Mouse (Mus musculus): ENCODE results near the gene Dnah14.

Gene Dnah14

DNA sequence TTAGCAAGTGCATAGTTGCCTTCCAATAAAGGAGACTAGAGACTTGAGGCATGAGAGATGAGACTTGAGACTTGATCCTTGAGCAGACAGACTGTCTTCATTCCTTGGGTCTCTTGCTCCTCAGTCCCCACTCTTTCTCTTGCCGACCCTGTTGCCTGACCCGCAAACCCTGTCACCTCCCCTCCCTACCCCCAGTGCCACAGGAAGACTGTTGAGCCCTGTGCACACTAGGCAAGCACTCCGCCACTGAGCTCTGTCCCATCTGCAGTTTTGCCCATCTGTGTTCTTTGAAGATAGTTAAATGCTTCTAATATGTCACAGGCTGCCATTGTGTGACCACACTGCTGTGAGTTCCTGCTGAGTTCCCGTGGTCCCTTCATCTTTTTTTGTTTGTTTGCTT lies 23.0 kb downstream of the Dnah14 start:
- DNase-seq (ENCODE audit: low spot score in 2 of 2) = no peak

DNA sequence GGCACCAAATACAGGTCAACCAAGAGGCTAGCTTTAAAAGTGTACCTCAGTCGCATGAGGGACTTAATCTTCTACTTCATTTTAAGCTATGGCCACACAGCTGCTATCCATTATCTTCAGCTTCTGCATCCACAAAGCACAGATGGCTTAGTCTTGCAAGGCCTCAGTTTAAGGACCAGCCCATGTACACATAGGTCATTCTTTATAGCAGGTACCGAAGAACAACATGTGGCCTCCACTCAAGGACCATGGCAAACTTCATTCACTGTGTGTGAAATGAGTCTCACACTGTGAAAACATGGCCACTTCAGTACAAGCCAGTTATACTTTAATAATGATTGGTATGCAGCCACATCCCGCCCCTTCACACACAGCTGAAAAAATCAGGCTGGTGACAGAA lies 34.8 kb downstream of the Dnah14 start:
- DNase-seq (ENCODE audit: low spot score in 2 of 2) = no peak

DNA sequence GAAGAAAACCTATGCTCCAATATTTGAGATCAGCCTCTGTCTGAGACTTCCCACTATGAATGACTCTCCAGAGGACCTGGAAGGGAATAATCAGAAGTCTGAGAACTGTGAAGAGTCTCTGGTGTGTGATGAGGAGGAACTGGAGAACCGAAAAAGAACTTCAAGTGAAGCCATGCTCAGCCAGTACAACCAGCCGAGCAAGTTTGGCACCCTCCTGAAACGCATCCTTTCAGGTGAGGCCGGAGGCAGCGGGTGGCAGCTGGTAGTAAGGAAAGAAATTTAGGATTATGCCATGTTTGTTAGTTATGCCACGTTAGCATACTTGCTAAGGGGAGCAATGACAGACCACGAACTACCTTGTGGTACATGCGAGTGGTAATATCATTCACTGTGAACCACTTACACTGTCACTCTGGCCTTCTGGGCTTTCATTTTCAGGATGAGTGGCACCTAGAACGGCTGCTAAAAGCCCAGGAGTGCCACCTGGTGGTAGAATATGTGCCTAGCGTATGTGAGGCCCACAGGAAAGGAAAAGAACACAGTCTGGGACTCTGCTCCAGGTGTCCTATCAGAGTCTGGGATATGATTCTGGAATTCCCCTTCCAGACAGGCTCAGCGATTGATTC lies 39.6 kb downstream of the Dnah14 start:
- DNase-seq (ENCODE audit: low spot score in 2 of 2) = peak; percentile 84

DNA sequence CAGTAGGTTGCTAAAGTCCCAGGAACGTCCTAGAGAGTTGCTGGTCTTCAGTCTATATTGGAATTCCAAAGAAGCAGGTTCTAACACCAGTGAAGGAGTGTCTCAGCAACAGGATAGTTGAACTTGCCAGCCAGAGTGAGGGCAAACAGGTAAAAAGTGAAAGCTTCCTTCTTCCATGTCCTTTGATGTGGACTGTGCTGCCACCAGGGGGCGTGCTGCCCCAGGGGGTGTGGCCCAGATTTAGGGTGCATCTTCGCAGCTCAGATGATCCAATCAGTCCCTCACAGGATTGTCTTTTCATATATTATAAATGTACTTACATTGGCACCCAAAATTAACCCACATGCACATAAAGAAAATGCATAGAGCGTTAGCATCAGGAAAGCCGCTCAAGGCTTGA lies 41.0 kb downstream of the Dnah14 start:
- no peak for DNase-seq (ENCODE audit: low spot score in 2 of 2)

DNA sequence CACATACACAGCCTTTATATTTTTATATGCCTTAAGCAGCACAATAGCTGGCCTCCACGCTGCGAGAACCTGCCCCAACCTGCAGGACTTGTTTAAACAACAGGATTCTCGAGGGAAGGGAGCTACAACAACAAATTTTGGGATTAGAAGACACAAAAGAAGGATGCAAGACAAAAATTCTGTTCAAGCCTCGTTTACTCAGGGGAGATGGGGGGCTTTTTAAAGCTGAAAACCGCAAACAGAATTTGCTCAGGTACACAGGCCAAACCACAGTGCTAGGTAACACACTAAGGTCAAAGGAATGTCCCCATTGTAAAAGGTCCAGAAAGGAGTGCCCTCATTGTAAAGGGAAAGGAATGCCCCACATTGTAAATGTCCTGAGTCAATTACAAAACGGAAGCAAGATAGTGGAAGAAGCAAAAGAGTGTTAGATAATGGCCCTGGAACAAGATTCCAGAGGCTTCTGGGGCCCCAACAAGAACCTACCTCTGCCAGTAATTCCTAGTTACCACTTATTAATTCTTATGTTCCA lies 46.9 kb downstream of the Dnah14 start:
- DNase-seq (ENCODE audit: low spot score in 2 of 2) = no peak

DNA sequence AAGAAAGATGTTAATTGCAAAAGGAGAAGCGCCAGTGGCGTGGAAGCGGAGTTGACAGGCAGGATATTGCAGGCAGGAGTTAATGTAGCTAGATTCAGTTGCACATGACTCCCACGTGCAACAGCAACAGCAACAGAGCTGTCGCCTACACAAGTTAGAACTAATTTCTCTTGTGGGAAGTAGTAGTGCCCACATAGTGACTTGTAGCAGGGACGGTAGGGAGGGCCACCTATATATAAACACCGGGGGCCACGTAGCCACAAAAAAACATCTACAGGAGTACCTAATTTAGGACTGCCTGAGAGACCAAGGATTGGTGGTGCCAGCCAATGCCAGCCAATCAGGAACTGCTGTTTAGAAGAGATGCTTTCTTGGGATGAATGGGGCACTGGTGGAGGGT lies 48.5 kb downstream of the Dnah14 start:
- peak; percentile 50 to 53 for DNase-seq (ENCODE audit: low spot score in 2 of 2)

DNA sequence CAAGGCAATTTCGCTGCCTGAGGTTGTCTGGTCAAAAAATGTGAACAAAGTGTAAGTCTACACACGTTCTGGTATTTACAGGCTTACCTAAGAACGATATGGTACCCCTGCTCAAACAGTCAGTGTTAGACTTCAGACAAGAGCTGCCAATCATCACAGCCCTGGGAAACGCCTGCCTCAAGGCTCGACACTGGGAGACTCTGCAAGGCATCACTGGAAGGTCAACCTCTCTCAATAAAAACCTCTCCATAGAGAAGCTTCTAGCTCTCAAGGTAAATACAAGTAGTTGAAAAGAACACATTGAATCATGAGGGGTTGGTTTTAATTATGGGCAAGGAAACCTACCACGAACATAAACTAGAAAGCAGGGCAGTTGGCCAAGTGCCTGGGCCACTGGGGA lies 51.9 kb downstream of the Dnah14 start:
- DNase-seq (ENCODE audit: low spot score in 2 of 2) = no peak

DNA sequence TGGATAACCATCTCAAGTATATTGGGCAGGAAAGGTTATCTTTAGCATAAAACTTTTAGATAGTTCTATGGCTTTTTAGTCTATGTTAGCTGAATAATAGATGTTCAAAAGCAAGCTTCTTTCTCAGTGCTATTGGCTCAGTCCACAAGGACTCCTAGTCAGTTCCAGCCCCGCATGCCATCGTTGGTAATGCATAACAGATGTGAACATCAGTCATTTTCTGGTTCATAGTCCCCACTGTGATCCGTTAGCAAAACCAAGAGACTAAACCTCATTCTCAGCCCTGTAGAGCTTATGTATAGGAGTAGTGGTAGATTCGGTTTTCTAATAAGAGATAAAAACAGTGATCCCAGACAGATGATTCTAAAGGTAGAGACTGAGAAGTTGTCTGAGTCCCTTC lies 55.0 kb downstream of the Dnah14 start:
- DNase-seq (ENCODE audit: low spot score in 2 of 2) = no peak

DNA sequence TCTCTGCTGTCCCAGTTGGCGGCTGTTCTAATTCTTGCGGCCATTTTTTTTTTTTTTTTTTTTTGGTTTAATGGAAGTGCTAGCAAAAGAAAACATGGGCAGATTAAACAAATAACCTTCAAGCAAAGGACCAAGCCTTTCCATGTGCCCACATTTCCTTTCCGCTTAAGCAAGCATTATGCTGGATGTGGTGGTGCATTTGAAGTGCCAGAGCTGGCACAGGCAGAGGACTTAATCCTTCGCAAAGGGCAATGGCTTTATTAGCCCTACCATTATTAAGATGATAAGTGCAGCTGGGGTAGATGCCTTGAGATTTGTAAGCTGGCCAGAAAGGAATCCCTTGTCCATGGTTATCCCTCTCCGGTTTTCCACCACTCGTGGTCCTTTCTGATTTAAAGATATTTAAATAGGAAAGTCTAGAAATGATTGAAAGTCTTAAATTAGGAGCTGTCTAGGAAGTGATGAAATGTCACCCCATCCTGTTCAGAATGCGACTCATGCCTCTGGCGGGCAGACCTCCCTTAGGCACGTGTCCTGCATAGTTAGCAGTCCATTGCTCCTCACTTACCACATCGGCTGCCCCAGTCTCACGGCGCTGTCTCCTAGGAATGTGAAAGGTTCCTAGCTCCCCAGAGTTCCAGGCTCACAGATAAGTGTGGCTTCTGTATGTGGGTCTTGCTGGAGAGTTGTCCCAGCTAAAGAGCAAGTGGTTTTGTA lies 61.8 kb downstream of the Dnah14 start:
- DNase-seq (ENCODE audit: low spot score in 2 of 2) = no peak

DNA sequence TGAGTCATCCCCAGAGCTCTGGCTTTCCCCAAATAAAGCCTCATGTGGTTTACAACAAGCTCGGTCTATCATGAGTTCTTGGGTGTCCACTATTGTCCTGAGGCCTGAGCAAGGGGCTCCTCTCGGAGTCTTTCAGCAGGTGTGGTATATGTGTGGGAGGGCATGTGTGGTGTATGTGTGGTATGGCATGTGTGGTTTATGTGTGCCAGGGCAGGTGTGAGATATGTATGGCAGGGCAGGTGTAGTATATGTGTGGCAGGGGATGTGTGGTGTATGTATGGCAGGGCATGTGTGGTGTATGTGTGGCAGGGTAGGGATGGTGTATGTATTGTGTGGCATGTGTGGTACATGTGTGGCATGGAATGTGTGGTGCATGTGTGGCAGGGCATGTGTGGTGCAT lies 64.0 kb downstream of the Dnah14 start:
- no peak for DNase-seq (ENCODE audit: low spot score in 2 of 2)

DNA sequence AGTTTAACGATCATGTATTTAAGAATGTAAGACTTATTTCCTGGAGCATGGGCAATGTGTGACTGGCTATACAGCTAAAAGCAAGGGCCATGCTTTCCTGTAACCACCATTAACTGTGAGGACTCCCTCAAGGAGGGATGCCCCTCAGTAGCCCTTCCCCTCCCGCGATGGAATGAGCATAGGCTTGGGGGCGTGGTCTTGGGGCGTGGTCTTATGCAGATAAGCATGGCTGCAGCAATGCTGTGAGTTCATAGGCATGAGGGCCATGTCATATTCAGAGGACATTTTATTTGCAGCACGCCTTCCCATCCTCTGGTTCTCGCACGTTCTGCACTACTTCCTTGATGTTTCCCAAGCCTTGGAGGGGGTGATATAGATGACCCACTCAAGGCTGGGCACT lies 71.1 kb downstream of the Dnah14 start:
- DNase-seq (ENCODE audit: low spot score in 2 of 2) = no peak

DNA sequence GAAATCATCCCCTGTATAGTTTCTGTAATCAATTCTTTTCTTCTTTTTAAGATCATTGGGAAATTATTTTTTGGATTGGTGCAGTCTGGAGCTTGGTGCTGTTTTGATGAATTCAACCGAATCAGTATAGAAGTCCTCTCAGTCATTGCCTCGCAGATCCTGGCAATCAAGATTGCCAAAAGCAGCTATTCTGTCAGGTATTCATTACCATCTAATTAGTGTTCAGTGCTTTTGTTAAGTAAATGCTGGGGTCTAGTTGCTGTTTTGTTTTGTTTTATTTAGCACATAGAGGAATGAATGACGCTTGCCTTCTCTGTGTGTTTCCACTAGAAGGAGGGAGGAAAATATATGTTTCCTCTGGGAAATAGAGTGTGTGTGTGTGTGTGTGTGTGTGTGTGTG lies 77.1 kb downstream of the Dnah14 start:
- DNase-seq (ENCODE audit: low spot score in 2 of 2) = no peak

DNA sequence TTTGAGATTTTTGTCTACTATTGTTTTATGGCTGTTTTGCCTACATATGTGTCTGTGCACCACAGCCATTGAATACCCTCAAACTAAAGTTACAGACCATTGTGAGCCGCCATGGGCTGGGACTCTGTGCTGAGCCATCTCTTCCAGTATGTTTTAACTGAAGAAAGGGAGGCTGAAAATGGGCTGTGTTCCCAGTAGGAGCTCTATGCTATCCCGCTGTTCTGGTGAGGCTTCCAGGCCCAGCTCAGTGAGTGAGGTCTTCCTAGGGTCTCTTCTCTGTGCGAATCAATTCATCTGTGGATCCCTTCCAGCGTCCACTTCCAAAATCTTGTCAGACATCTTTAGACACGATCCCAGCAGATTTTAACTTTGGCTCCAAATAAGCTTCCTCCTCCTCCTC lies 80.1 kb downstream of the Dnah14 start:
- no peak for DNase-seq (ENCODE audit: low spot score in 2 of 2)

DNA sequence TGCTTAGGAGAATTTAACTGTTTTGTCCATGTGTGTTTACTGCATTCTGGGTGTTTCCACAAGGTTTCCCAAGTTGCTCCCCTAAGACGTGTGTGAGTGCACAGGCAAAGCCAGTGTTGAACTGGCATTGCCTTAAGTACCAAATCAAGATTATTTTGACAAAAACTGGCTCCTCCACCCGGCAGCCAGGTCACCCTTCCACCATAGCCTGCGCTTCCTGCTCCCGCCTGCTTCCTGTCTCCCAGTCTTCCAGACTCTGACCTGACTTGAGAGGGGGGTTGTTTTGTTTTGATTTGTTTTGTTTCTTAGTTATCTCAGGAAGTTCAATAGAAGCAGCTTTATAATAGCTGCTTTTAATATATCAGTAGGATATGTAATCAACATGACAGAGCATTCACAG lies 90.4 kb downstream of the Dnah14 start:
- DNase-seq (ENCODE audit: low spot score in 2 of 2) = no peak

DNA sequence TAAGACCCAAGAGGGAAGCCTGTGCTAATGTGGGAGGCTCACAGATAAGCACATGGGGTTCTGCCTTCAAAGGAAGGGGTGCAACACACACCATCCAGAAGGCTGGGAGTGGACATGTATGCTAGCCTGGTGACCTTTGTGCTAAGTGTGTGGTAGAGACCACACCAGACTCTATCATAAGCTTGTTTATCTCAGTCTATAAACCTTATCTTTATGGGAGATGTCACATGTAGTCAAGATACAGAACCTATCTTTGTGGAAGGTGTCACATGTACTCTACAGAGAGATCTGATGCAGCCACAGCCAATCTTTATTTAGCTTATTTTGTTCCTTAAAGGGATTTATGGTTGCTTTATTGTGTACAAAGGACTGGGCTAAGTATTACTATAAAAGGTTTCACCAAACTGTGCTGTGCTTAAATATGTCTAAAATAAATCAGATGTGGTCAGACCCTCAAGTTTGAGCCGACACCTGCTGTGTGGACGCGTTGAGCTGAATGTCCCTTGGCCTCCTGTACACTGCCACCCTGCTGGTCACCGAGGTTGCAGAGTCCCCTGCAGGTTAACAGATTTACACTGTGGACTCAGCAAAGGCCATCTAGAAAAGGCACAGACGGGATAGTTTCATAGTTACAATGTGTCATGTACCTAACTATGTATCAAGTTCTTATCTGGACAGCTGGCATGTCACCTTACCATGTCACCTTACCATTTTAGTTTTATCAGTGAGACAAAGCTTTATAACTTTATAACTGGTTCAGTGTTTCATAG lies 118.6 kb downstream of the Dnah14 start:
- no peak for DNase-seq (ENCODE audit: low spot score in 2 of 2)

DNA sequence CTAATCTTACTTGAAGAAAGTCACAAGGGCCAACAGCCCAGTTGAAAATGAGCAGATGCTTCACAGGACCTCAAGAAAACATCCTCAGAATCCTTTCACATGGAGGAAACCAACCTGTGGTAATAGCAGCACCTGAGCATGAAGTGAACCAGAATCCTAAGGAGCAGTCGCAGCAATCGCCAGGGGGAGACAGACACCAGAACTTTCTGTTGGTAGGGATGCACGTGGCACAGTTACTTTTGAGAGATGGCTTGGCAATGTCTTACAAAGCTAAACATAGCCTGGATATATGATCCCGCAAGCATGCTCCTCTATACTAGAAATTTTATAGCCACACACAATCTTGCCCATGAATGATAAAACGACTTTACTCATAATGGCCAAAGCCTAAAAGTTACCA lies 152.3 kb downstream of the Dnah14 start:
- peak; percentile 33 to 52 for DNase-seq (ENCODE audit: low spot score in 2 of 2)

DNA sequence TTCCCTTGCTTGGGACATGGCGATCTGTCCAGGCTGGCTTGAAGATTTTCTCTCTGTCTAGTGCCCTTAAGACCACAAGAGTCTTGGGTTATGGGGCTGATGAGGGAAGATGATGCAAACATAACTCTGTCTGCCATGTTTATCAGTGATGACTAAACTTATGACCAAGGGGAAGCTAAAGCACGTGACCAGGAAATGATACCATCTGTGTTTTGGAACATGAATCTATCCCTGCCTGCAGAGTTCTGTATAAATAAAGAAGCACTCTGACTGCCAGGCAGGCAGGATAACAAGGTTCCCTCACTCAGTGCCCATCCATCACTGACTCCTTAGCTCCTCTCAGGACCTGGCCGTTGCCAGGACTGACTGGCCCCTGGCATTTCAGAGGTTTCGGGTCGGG lies 157.2 kb downstream of the Dnah14 start:
- no peak for DNase-seq (ENCODE audit: low spot score in 2 of 2)

DNA sequence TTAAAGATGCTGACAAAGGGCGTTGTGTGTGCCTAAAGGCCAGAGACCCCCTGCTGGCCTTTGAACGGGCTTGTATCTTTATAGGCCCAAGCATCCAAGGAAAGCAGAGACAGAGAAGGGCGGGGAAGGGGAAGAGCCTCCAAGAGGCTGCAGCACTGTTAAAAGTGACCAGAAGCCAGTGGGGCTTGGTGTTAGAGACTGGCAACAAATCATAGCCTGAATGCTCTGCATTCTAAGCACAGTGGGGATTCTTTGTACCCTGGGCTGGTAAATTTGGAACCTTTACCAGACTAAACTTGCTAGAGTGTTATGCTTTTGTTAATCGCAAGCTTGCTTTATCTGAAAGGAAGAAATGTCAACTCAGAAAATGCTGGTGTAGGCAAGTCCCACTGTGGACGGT lies 163.9 kb downstream of the Dnah14 start:
- no peak for DNase-seq (ENCODE audit: low spot score in 2 of 2)

DNA sequence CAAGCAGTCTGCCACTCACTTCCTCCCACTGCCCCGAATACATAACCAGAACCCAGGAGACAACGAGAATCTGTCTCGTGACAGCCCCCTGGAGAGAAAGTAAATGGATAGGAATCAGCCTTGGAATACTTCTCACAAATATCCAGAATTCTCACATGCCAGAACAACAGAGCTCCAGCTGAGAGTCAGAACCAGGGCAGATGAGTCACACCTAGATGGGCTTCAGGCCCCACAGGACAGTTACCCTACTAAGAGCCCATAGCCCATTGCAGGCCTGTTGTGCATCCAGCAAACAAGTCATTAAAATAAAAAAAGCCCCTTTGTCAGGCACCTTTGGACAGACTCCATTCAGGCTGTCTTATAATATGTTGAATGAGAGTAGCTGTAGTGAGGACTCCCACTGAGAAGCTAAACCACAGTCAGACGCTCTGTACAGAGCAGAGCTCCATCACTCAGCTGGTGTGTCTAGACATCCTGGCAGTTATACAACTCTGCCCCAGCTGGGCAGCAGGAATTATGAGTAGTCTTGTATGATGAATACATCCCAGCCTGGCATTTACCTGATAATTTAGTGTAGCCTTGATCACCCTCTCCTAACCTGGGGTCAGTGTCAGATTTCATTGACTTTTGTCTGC lies 166.0 kb downstream of the Dnah14 start:
- DNase-seq (ENCODE audit: low spot score in 2 of 2) = no peak

DNA sequence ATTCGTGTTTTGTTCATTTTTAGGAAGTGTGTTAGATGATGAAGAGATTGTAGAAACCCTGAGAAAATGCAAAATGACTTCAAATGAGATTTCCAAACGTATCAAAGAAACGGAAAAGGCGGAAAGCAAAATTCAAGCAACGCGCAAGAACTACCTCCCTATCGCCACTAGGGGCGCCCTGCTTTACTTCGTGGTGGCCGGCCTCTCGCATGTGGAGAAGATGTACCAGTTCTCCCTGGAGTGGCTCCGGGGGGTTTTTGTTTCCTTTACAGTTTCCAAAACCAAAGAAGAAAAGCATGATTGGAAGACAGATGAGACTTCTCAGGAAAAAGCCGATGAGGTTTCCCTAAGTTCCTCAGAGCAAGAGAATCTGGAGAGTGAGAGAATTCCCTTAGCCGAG lies 193.0 kb downstream of the Dnah14 start:
- DNase-seq (ENCODE audit: low spot score in 2 of 2) = peak in 1 of 2 experiments; percentile 13

DNA sequence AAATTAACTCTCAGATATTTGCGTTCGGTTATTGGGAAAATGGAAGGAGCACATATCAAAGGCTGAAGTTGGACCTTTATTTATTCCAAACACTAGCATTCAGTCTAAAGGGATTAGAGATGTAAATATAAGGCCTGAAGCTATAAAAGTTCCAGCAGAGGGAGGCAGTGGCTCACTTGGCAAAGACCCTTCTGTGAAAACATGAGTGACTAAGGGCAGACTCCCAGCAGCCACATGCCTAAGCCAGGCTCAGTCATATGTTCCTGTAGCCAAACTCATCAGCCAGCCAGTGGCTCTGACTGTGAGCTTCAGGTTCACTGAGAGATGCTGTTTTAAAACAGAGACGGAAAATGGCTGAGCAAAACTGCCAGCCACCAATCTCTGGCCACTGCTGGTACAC lies 195.5 kb downstream of the Dnah14 start:
- DNase-seq (ENCODE audit: low spot score in 2 of 2) = no peak

DNA sequence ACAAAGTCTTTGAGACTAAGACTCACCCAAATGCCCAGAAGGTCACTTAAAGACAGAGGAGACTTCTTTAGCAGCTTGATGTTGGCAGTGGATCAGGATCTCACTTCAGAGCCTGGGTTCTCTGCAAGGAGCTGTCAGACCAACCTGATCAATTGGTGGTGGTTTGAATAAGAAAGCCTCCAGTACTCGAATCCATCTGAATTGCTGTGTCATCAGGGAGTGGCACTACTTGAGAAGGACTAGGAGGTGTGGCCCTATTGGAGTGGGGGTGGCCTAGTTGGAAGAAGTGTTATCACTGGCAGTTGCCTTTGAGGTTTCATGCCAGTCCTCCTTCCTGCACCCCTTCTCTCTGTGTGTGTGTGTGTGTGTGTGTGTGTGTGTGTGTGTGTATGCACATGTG lies 200.2 kb downstream of the Dnah14 start:
- DNase-seq (ENCODE audit: low spot score in 2 of 2) = no peak
